Mouse (Mus musculus) lung, postnatal 0 days (tissue): Measurements from ENCODE around the gene Lelp1.

ENCODE experiments used
- CTCF ChIP-seq: IDR thresholded peaks from 2 replicates; pipeline ENCODE4 v1.5.1; 2016; ENCODE audit warnings: antibody characterized with exemption, mild to moderate bottlenecking
- EP300 ChIP-seq: IDR thresholded peaks from 2 replicates; pipeline ENCODE4 v1.6.1; 2016; ENCODE audit warnings: antibody characterized with exemption, mild to moderate bottlenecking, control low read depth

DNA sequence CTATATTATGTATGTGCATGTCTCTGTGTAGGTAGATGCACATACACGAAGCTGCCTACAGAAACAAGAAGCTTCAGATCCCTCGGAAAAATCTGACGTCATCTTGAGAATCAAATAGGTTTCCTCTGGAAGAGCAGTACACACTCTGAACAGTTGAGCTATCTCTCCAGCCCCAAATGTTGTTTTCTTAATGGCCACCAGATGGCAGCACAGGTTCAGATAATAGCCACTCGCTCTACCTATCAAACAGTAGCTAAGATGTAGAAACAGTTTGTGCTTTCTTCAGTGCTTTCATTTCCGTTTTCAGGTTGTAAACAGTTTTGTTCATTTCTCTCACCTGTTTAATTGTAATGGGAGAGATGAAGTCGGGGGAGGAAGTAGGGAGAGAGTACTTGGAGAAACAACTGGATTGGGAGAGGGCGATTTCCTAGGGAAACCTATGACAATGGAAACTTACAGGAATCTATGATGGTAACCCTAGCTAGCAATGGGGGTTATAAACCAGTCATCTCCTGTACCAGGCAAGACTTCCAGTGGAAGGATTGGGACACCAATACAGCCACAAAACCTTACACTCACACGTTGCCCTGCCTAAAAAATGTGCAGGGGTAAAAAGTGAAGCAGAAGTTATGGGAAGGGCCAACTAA is 8.2 kb upstream of the Lelp1 start:
- peak; percentile 81 for TF ChIP-seq CTCF
- no peak for TF ChIP-seq EP300
